Mouse (Mus musculus) cortical plate, adult 2 months (tissue): ENCODE data around the gene Tex36. TPM values are rescaled to one million over a fixed set of nuclear protein-coding genes. Genes with fewer than 3 reads are reported as not detected.

Source experiments
- H3K27ac ChIP-seq: fragments of 200-500 bp; 2 replicates; pipeline ENCODE4 v1.5.1; 2012; ENCODE audit warnings: low read length, control low read depth, inconsistent platforms; ENCODE audit not compliant: insufficient read depth
- H3K4me1 ChIP-seq: fragments of 200-500 bp; 2 replicates; pipeline ENCODE4 v1.6.1; 2011; ENCODE audit warnings: low read length; ENCODE audit not compliant: control insufficient read depth, insufficient read depth
- H3K4me3 ChIP-seq: fragments of 200-500 bp; 2 replicates; pipeline ENCODE4 v1.5.1; 2011; ENCODE audit warnings: mild to moderate bottlenecking, low read length, control low read depth; ENCODE audit not compliant: insufficient read depth
- CTCF ChIP-seq: fragments of 200-500 bp; IDR thresholded peaks from 2 replicates; pipeline ENCODE4 v1.5.1; 2011; ENCODE audit warnings: mild to moderate bottlenecking, control low read depth, low read length; ENCODE audit not compliant: insufficient read depth; ENCODE audit errors: extremely low read depth
- POLR2A ChIP-seq: fragments of 200-500 bp; IDR thresholded peaks from 2 replicates; pipeline ENCODE4 v1.6.1; 2011; ENCODE audit warnings: mild to moderate bottlenecking, low read length, control low read depth; ENCODE audit not compliant: insufficient read depth; ENCODE audit errors: extremely low read depth
- polyA plus RNA-seq: library from polyadenylated mRNA; depleted of rRNA; stranded (reverse); fragments of >200 nt; gene quantifications from 2 replicates; pipeline ENCODE4 v1.2.3, GENCODE M21; 2012

The Tex36 gene
- polyA plus RNA-seq, 1 experiment: not detected

DNA sequence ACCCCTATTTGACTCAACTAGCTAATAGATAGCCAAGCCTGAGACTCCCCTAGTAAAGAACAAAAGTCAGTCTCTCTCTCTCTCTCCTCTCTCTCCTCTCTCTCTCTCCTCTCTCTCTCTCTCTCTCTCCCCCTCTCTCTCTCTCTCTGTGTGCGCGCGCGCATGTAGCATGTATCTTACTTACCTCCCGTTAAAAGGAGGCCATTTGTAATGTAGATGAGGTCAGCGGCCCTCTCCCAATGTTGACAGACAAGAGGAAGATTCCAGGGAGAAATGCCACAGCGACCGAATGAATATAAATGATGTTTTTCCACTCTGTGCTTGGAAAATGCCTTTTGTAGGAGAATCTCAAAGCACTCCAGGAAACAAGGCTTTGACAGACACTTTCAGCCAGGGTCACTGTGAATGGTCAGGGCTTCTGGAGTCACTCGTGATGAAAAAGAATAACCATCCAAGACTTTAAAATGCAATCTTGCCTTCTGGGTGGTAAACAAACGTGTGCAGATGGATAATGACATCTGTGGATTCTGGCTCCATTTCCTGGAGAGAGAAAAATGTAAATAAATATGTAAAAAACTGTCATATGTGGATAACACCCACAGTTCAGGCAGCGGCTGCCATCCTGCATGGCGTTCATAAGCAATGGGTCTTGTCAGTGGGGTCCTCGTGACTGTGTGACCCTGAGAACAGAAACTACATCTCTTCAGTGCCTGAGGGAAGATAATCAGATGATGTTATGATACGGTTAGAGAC lies 25.4 kb upstream of the Tex36 start:
- no peak overlapping the region for H3K27ac ChIP-seq
- H3K4me3 ChIP-seq: no peak overlapping the region
- TF ChIP-seq POLR2A: no peak
- TF ChIP-seq CTCF: no peak
- no peaks in the 10 kb centered on the region for H3K4me1 ChIP-seq

DNA sequence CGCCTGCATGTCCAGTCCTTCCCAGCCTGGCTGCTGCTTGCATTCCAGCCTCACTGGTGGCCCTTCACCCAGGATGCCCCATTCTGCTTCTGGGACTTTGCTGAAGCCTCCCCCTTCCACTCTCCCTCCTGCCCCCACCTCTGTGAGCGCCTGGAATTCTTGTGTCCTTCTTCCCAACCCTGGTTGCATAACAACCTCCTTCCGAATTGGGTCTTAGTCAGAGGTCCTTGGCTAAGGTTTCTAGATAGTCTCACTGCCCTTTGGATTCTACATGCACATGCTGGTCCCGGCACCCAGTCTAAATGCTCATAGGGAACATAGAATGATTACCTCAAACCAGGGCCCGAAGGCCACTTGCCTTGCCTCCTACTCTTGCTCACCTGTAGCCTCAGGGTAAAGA lies 21.3 kb upstream of the Tex36 start:
- Histone ChIP-seq H3K4me1 (no peaks in the 10 kb centered on the region), H3K27ac (no peak overlapping the region), H3K4me3 (no peak overlapping the region)
- TF ChIP-seq CTCF (no peak), POLR2A (no peak)

DNA sequence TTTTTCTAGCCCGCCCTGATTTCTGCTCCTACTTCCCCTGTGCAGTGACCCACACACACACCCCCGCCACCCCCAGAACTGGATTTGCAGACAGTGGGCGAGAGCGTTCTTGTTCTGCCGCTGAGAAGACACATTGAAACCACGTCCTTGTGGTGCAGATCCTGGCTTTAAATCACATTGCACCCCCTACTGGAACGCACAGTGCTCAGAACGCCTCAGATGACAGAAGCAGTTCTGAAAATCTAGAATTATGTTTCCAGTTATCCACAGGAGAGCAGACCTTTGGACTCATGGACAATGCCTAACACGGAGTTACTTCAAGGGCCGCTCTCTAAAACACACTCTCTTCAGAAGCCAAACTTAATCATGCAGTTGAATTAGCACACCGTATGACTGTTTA lies 18.8 kb upstream of the Tex36 start:
- H3K27ac ChIP-seq: no peak overlapping the region
- H3K4me3 ChIP-seq: no peak overlapping the region
- no peaks in the 10 kb centered on the region for H3K4me1 ChIP-seq
- TF ChIP-seq CTCF (peak; percentile 72), POLR2A (no peak)

DNA sequence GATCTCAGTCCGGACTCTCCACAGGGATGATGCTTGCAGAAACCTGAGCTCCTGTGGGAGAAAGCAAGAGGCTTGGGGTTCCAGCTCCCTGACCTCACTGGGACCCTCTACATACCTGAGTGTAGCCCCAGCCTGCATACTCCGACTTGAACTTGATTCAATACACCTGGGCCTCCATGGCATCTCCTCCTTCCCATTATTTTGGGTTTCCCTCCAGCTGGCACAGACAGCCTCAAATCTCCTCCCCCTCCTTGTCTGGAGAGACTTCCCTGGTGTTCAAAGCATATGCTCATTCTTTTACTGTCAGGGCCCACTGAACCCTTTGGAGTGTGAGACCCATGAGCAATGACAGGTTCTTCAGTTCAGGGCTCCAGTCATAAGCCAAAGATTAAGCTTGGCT lies 11.0 kb upstream of the Tex36 start:
- Histone ChIP-seq H3K4me1 (peaks cover 4% of the 10 kb centered on the region), H3K27ac (no peak overlapping the region), H3K4me3 (no peak overlapping the region)
- no peak for TF ChIP-seq CTCF
- TF ChIP-seq POLR2A: no peak

DNA sequence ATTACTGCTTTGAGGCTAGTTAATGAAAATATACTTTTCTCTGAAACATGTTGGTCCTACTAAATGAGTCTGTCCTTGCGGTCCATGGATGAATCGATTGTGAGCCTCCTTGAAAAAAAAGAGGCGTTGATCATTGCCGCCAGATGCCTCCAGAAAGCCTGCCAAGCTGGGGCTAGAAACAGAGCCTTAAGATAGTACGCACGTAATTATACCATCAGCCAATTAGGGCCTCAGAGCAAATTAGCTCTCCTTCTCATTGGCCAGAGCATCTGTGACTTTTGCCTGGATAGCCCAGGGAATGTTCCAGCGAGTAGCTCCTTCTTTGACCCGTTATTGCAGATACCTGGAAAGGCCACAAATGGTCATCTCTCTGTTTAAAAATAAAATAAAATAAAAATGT lies 7.6 kb upstream of the Tex36 start:
- Histone ChIP-seq H3K4me3 (no peak overlapping the region), H3K4me1 (peaks cover 5% of the 10 kb centered on the region), H3K27ac (no peak overlapping the region)
- TF ChIP-seq POLR2A (no peak), CTCF (no peak)

DNA sequence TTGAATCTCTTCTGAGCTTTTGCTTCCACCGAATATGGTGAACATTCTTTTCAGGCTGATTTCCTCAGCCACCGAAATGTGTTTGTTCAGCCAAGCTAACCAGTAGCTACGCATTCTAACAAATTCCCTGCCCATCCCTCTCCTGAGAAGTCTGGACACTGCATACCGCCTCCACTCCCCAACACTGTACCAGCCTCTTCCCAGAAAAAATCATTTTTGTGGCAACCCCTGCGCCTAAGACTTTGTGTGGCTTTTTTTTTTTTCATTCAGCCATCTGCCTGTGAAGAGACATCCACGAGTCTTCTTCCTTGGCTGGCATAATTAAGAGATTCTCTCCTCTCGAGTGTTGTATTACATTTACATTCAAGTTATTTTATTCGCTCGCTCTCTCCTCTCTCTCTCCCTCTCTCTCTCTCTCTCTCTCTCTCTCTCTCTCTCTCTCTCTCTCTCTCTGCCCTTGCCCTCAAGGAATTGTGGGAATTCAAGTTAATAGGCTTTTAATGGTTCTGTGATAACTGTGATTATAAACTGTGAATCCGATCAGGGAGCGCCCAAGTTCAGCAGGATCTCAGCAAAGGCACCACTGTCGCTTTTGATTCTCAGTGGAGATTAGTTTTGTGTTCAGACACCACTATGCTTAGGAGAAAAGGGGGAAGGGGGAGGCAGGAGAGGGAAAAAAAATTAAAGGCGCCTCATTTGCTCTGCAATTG lies 6.8 kb upstream of the Tex36 start:
- no peak for TF ChIP-seq CTCF
- Histone ChIP-seq H3K4me3 (no peak overlapping the region), H3K27ac (no peak overlapping the region), H3K4me1 (peaks cover 5% of the 10 kb centered on the region)

DNA sequence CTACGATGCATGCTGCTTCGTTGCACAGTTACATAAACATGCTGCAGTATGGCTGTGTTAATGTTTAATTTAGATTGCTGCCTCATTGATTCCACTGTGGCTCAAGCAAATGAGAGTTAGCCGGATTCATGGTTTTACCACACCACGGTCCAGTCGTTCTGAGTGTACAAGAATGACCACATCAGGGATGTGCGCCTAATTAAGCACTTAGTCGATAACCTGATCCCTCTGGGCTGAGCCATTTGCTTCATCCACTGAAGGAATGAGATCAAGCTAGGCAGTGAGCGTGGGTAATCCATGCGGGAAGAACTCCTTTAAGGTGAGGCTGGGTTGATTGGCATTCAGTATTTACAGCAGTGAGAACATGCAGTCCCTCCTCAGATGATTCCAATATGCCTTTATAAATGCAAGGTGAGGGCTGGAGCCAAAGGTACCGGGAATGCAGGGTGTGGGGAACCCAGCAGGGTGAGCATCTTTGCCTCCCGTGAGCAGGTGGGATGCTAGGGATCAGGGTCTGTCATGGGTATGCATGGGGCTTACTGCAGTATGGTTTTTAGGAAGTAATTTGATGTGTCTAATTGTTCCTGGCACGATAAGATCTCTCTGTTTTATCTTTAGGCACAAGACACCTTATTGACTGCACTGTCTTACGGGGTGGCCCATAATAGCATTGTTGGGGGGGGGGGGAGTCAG lies 6.1 kb upstream of the Tex36 start:
- H3K4me1 ChIP-seq: peaks cover 5% of the 10 kb centered on the region
- TF ChIP-seq POLR2A (no peak), CTCF (no peak)
- no peak overlapping the region for H3K4me3 ChIP-seq
- H3K27ac ChIP-seq: no peak overlapping the region

DNA sequence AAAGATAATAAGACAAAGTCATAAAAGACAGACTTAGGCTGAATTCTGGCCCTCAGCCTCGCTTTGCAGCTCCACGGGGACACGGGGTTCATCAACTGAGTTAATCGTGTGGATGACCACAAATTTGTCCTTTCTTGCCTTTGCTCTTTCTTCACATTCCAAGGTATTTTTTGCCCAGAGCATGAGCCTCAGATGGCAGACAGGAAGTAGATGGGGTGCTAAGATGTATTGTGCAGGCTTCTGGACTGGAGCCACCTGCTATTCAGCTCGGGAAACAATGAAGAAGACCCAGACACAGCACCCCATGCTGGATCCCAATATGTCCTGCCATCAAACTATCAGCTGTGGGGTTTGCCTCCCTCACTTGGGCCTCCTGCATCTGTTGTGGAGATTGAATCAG lies 5.4 kb upstream of the Tex36 start:
- no peak overlapping the region for H3K4me3 ChIP-seq
- H3K4me1 ChIP-seq: peaks cover 5% of the 10 kb centered on the region
- no peak overlapping the region for H3K27ac ChIP-seq
- TF ChIP-seq CTCF (no peak), POLR2A (no peak)

DNA sequence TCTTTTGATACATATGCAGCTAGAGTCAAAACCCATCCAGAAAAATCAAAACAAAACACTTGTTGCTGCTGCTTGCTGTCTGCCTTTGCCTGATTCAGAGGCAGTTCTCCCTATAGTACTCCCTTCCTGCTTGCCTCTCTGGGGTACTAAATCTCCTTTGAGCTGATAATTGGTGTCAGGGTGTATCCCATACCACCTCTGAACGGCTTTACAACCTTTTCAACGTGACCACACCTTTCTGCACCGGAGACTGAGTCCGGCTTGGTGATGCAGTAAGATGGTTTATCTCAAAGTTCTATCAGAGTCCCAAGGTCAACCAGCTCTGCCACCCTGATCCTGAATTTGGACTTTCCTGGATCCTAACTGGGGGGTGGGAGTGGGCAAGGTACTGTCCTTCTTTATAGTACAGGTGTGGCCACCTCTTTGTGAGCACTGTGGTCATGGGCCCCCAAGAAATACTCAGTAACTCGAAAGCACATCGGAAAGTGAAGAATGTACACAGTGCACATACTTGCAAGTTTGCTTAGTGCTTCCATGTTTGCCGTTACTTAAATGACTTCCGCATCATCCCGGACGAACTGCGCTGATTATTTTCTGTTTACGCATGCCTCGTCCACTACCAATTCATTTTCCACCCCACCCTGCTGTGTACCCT lies 2.6 kb upstream of the Tex36 start:
- Histone ChIP-seq H3K4me1 (peaks cover 5% of the 10 kb centered on the region), H3K27ac (no peak overlapping the region), H3K4me3 (no peak overlapping the region)
- no peak for TF ChIP-seq POLR2A
- no peak for TF ChIP-seq CTCF

DNA sequence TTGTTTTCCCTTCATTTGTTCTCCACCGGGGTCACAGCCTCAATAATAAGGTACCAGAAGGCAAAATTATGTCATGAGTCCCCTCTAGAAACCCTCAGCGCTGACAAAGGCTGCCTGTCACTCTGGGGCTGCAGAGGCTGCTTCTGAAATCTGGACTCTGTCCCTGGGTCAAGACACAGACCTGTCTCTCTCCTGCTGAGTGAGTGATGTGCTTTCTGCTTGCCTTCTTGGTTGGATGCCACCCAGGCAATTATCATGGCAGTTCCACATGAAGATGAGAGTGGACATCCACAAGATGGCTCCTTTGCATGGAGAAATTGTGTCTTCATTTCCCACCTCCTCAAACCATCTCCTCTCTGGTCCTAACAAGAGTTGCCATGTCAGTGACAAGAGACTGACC lies 1.2 kb upstream of the Tex36 start:
- TF ChIP-seq POLR2A (no peak), CTCF (no peak)
- H3K27ac ChIP-seq: no peak overlapping the region
- H3K4me1 ChIP-seq: peaks cover 2% of the 10 kb centered on the region
- no peak overlapping the region for H3K4me3 ChIP-seq
